Mouse (Mus musculus) c-Kit-positive CD71-negative TER-119-negative erythroid progenitor cells, embryonic 14.5 days (primary cell): ENCODE results near the gene Sos1.
"Not testable (repeated sequence)": the region's sequence is repeated elsewhere in the genome, so short reads cannot be mapped to it uniquely, and the experiment has no call there.

Experiments
- DNase-seq: peaks from one replicate; pipeline ENCODE4 v3.0.0-alpha.2; 2013; ENCODE audit warnings: low read depth

The Sos1 gene

GRCm38 (mm10) chr17:80493891-80494290, 13.6 kb upstream of the Sos1 start:
- no peak for DNase-seq

GRCm38 (mm10) chr17:80492811-80493210, 12.6 kb upstream of the Sos1 start:
- DNase-seq = no peak

- DNase-seq = no peak
Measured at GRCm38 (mm10) chr17:80492274-80492673, 12.0 kb upstream of the Sos1 start.

- no peak for DNase-seq
Measured at GRCm38 (mm10) chr17:80490166-80490565, 9.9 kb upstream of the Sos1 start.

- DNase-seq = no peak
Measured at GRCm38 (mm10) chr17:80488918-80489317, 8.7 kb upstream of the Sos1 start.

GRCm38 (mm10) chr17:80485160-80485559, 4.9 kb upstream of the Sos1 start:
- no peak for DNase-seq

GRCm38 (mm10) chr17:80480855-80481224, 587 bp upstream of the Sos1 start:
- DNase-seq = no peak

- peak; percentile 41 for DNase-seq
Measured at GRCm38 (mm10) chr17:80479295-80480030, 790 bp downstream of the Sos1 start.

GRCm38 (mm10) chr17:80477679-80478078, 2.6 kb downstream of the Sos1 start:
- DNase-seq = no peak

GRCm38 (mm10) chr17:80476496-80476895, 3.8 kb downstream of the Sos1 start:
- no peak for DNase-seq

GRCm38 (mm10) chr17:80471056-80471802, 9.0 kb downstream of the Sos1 start:
- DNase-seq = no peak

- DNase-seq = not testable (repeated sequence)
Measured at GRCm38 (mm10) chr17:80468417-80468894, 11.8 kb downstream of the Sos1 start.

GRCm38 (mm10) chr17:80460258-80460657, 20.0 kb downstream of the Sos1 start:
- no peak for DNase-seq

- DNase-seq = no peak
Measured at GRCm38 (mm10) chr17:80455648-80456047, 24.6 kb downstream of the Sos1 start.

GRCm38 (mm10) chr17:80450426-80451030, 29.7 kb downstream of the Sos1 start:
- DNase-seq = no peak

- no peak for DNase-seq
Measured at GRCm38 (mm10) chr17:80446470-80446869, 33.8 kb downstream of the Sos1 start.

GRCm38 (mm10) chr17:80445433-80445832, 34.8 kb downstream of the Sos1 start:
- DNase-seq = no peak

- DNase-seq = no peak
Measured at GRCm38 (mm10) chr17:80435680-80436079, 44.6 kb downstream of the Sos1 start.

- DNase-seq = no peak
Measured at GRCm38 (mm10) chr17:80434430-80434829, 45.8 kb downstream of the Sos1 start.

GRCm38 (mm10) chr17:80431997-80432396, 48.3 kb downstream of the Sos1 start:
- DNase-seq = no peak

GRCm38 (mm10) chr17:80427966-80428365, 52.3 kb downstream of the Sos1 start:
- DNase-seq = no peak

GRCm38 (mm10) chr17:80426901-80427300, 53.4 kb downstream of the Sos1 start:
- DNase-seq = no peak

- DNase-seq = no peak
Measured at GRCm38 (mm10) chr17:80426171-80426570, 54.1 kb downstream of the Sos1 start.
